Mouse (Mus musculus): Measurements from ENCODE around the gene Nme9.

Nme9 gene

DNA sequence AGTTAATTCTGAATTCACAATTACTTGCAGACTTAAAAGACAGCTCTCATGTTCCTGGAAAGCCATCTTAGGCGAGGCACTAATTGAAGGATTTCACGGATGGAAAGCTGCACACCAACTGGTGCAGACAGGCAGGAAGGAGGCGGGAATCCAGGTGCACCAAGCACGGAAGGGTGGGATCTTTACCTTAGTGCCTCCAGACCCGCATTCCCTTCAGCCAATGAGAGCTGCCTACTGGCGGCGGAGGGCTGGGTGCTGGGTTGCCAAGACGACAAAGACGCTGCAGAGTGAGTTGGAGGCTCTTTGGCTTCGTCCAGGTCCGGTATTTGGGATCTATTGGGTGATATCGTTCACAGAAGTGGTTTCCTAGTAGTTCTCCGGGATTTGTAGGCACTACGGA lies at the start of gene Nme9:
TSS of gene Nme9 (plus strand) at position 315 of the 400 bp plus-strand sequence.
- in situ Hi-C loops (cut with MseI, MboI): no loop called here

- in situ Hi-C loops (cut with MseI, MboI): no loop called here
Measured at GRCm38 (mm10) chr9:99409280-99409679, 42.0 kb upstream of the Nme9 start.

DNA sequence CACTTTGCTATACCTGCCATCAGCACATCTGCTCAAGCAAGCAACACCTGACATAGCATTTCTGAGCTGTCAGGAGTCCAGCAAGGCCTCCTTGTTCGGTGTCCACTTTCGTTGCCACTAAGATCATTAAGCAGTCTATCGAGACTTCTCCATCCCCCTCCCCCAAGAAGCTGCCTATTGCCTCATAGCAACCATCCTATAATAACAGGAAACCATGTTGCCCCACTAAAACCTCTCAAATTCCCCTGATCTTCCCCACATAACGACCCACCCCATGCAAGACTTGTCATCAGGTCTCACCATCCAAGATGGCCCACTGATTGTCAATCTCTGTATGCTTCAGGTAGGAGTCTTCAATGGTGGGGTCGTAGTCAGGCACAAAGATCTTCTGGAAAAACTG lies 40.2 kb upstream of the Nme9 start:
- in situ Hi-C loops (cut with MseI, MboI): no loop called here

GRCm38 (mm10) chr9:99411785-99412184 lies 39.5 kb upstream of the Nme9 start:
- in situ Hi-C loops (cut with MseI, MboI): no loop called here

DNA sequence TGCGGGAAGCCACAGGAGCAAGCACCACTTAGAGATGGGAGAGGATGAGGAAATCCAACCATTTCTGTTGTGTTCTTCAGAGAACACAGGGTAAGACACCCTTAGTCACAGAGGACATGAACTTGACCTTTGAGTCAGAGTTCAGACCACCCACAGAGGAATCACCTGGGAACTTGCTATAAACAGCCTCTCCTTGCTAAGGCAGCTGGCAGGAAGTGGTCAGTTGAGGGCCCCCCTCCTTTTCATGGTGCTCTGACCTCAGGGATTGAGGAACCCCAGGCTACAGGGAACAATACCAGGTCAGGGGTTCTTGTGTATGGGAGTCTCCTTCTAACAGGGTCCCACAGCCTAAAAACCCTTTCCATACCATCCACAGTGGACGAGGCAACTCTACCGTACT lies 34.5 kb upstream of the Nme9 start:
- in situ Hi-C loops (cut with MseI, MboI): no loop called here

- in situ Hi-C loops (cut with MseI, MboI): no loop called here
Measured at GRCm38 (mm10) chr9:99417288-99417846, 33.9 kb upstream of the Nme9 start.

- in situ Hi-C loops (cut with MseI, MboI): no loop called here
Measured at GRCm38 (mm10) chr9:99418377-99418776, 32.9 kb upstream of the Nme9 start.

- in situ Hi-C loops (cut with MseI, MboI): no loop called here
Measured at GRCm38 (mm10) chr9:99419951-99420701, 31.1 kb upstream of the Nme9 start.

DNA sequence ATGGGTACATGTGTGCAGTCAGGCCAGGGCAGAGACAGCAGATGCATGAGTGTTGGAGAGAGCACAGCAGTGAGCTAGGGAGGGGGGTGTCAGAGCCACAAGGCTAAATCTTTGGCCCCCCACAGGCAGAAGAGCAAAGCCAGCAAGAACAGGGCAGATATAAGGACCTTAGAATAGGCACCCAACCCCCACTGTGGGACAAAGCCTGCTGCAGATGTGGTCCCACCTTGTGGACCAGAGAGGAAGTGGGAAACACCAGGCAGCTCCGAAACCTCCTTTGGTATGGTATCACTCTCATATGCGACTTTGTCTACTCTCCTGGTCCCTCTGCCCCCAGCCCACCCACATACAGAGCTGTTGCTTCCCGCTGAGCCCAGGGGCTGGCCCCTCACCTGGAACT lies 29.4 kb upstream of the Nme9 start:
- in situ Hi-C loops (cut with MseI, MboI): no loop called here

GRCm38 (mm10) chr9:99423692-99424573 lies 27.3 kb upstream of the Nme9 start:
- in situ Hi-C loops (cut with MseI, MboI): no loop called here

DNA sequence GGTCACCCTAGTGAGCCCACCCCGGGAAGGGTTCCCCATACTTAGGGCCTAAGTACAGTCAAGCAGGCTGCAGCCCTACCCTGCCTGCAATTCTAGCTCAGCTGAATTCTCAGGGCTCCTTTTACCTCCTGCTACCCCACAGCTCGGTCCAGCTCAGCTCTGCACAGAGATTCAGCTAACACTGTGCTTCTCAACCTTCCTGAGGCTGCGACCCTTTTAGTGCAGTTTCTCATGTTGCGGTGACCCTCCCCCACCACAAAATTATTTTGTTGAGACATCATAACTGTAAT lies 26.8 kb upstream of the Nme9 start:
- in situ Hi-C loops (cut with MseI, MboI): no loop called here

GRCm38 (mm10) chr9:99425262-99425661 lies 26.0 kb upstream of the Nme9 start:
- in situ Hi-C loops (cut with MseI, MboI): no loop called here

GRCm38 (mm10) chr9:99428601-99429331 lies 22.5 kb upstream of the Nme9 start:
- in situ Hi-C loops (cut with MseI, MboI): no loop called here

GRCm38 (mm10) chr9:99429845-99430244 lies 21.4 kb upstream of the Nme9 start:
- in situ Hi-C loops (cut with MseI, MboI): no loop called here

DNA sequence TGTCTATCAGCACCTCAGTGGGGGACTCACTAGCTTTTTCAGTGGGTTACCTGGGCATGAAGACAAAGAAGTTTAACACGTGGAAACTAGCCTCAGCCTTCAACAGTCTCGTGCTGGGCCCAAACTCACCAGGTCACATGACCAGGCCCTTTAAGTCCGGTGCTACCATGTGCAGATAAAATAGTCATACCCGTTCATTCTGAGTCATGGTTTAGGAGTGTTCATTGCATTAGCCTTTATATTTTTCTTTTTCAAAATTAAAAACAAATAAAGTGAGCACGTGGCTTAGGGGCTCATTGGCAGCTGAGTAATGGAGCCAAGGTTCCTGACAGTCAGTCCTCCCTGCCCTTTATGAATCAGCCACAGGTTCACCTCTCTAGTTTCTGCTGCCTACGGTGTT lies 20.5 kb upstream of the Nme9 start:
- in situ Hi-C loops (cut with MseI, MboI): no loop called here

GRCm38 (mm10) chr9:99431346-99431745 lies 19.9 kb upstream of the Nme9 start:
- in situ Hi-C loops (cut with MseI, MboI): no loop called here

DNA sequence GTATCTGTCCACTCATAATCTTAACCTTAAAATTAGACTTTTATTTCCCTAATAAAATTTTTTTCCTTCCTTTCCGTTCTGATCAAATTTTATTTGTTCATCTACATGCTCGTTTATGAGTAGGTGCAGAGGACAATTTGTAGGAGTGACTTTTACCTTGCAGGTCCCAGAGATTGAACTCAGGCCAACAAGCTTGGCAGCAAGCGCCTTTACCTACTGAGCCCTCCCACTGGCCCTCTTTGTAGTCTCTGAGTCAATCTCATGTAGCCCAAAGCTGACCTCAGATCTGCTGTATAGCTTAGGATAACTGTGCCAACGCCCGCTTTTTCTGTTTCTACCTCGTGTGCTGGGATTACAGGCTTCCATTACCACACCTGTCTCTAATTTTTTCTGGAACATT lies 19.3 kb upstream of the Nme9 start:
- in situ Hi-C loops (cut with MseI, MboI): no loop called here

- in situ Hi-C loops (cut with MseI, MboI): no loop called here
Measured at GRCm38 (mm10) chr9:99432478-99432877, 18.8 kb upstream of the Nme9 start.

DNA sequence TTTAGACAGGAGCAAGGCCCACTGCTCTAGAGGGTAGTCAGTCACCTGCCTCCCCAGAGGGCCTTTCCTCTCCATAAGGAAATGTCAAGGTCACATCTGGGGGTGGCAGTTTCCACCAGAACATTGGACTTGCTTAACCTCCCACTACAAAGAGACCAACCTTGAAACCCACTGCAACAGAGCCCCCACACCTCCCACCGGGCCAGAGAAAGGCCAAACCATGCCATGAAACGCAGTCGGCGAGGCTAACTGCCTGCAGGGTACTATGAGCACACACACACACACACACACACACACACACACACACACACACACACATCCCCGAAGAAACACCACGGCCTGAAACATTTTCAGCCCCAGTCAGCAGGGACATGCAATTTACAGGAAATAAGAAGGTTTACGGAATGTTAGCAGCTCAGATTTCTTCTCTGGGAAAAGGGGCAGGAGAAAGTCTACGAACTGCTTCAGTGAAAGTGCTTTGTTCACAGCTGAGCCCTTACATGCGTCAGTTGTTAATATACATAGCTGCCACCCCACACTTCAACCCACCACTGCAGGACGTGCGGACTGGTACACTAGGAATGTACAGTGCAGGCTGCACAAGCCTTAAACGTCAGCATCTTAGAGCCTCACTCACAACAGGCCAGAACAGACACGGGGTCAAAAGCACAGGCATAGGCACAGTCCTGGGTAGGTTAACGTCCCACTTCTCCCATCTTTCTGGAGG lies 16.2 kb upstream of the Nme9 start:
- in situ Hi-C loops (cut with MseI, MboI): no loop called here

GRCm38 (mm10) chr9:99435619-99436181 lies 15.6 kb upstream of the Nme9 start:
- in situ Hi-C loops (cut with MseI, MboI): no loop called here

Measured in mouse trophoblast stem cell (cell line).